Comparison of ENCODE assay signal across 21 mouse cellular contexts in genomic region chr13:114735066-114735465, GRCm38 (mm10).
DNase-seq lines count a peak whose midpoint lies in the region; ATAC-seq and TF ChIP-seq lines count a peak whose summit lies in the region.
"Had no signal": no experiment of that assay in that cellular context is flagged by ENCODE, and none has a peak within 500 bp of the region (broad histone marks: within the 10 kb centered on the region; RNA-seq: fewer than 3 reads in every experiment).

No protein-coding gene starts in this region.

- no peak for TF ChIP-seq CTCF in kidney, postnatal 0 days (IDR thresholded peaks at IDR 0.05; ENCODE audit: low read depth)
- TF ChIP-seq CTCF in Patski (IDR thresholded peaks at IDR 0.05) = no peak

- no peak for TF ChIP-seq POLR2A in myocyte (IDR thresholded peaks at IDR 0.05; ENCODE audit: insufficient read length, low read depth)

- H3K36me3 ChIP-seq in kidney, postnatal 0 days (ENCODE audit: insufficient read depth, low read length) = no peaks in the 10 kb centered on the region
- no peaks in the 10 kb centered on the region for H3K36me3 ChIP-seq in myocyte (ENCODE audit: control insufficient read depth, insufficient read depth)
- H3K36me3 ChIP-seq in neural tube, embryonic 15.5 days = no peaks in the 10 kb centered on the region
- H3K36me3 ChIP-seq: forebrain, embryonic 12.5 days; heart, embryonic 10.5 days; neural tube, embryonic 13.5 days had no signal

- H3K79me2 ChIP-seq in myocyte (ENCODE audit: control insufficient read depth, insufficient read depth) = no peaks in the 10 kb centered on the region

- H3K9ac ChIP-seq in kidney, postnatal 0 days (ENCODE audit: low read depth, low read length) = no peak overlapping the region
- no peak overlapping the region for H3K9ac ChIP-seq in neural tube, embryonic 15.5 days (replicated peaks)
- H3K9ac ChIP-seq: forebrain, embryonic 12.5 days; hindbrain, embryonic 14.5 days; neural tube, embryonic 13.5 days had no signal

- ATAC-seq in kidney, postnatal 0 days (replicated peaks; ENCODE audit: low FRiP score, low read depth) = no peak
- ATAC-seq in Patski = peak; percentile 47
- peak; percentile 93 for ATAC-seq in common myeloid progenitor, adult 5-6 weeks (replicated peaks; ENCODE audit: low read depth, poor library complexity, severe bottlenecking)
- no peak for ATAC-seq in neural tube, embryonic 15.5 days (ENCODE audit: low FRiP score)

- POLR2A ChIA-PET in Patski (lab: Charles Lee) = no interaction called here

- in situ Hi-C loops in Patski (cut with MboI; ENCODE audit: low pct_unique_long_range_greater_than_20kb) = no loop called here

- no peak overlapping the region for H3K27ac ChIP-seq in kidney, postnatal 0 days
- H3K27ac ChIP-seq in neural tube, embryonic 15.5 days (replicated peaks) = no peak overlapping the region
- H3K27ac ChIP-seq: forebrain, embryonic 12.5 days; heart, embryonic 10.5 days; hindbrain, embryonic 14.5 days; neural tube, embryonic 13.5 days had no signal

- no peaks in the 10 kb centered on the region for H3K27me3 ChIP-seq in kidney, postnatal 0 days (ENCODE audit: insufficient read depth, low read length)
- H3K27me3 ChIP-seq in Patski (no peaks in the 10 kb centered on the region), myocyte (ENCODE audit: control insufficient read depth, insufficient read depth, insufficient read length) (no peaks in the 10 kb centered on the region)
- no peaks in the 10 kb centered on the region for H3K27me3 ChIP-seq in neural tube, embryonic 15.5 days (replicated peaks)
- H3K27me3 ChIP-seq: forebrain, embryonic 12.5 days; neural tube, embryonic 13.5 days had no signal

- WGBS in kidney, postnatal 0 days = 68% methylated on average over 7 of the region's 7 CpGs
- 92% methylated on average over 7 of the region's 7 CpGs for WGBS in neural tube, embryonic 15.5 days

- CTCF ChIA-PET in Patski (lab: Charles Lee) = interaction anchor here (1.0 to 1.3 kb wide), 2 partner anchors 11 to 20 kb away, joined by 3 to 4 read pairs; no protein-coding TSS in a partner anchor

- intact Hi-C loops in left cerebral cortex, postnatal 36 days (cut with DNase I) = no loop called here

- H3K4me1 ChIP-seq in kidney, postnatal 0 days (replicated peaks; ENCODE audit: insufficient read depth, low read length) = no peaks in the 10 kb centered on the region
- no peaks in the 10 kb centered on the region for H3K4me1 ChIP-seq in neural tube, embryonic 15.5 days
- H3K4me1 ChIP-seq: forebrain, embryonic 12.5 days; heart, embryonic 10.5 days; neural tube, embryonic 13.5 days had no signal

- no peak overlapping the region for H3K4me3 ChIP-seq in kidney, postnatal 0 days (replicated peaks; ENCODE audit: low read depth, low read length)
- no peak overlapping the region for H3K4me3 ChIP-seq in myocyte
- no peak overlapping the region for H3K4me3 ChIP-seq in neural tube, embryonic 15.5 days (replicated peaks)
- H3K4me3 ChIP-seq: forebrain, embryonic 12.5 days; heart, embryonic 10.5 days; neural tube, embryonic 13.5 days had no signal

- H3K9me3 ChIP-seq in kidney, postnatal 0 days (replicated peaks; ENCODE audit: low read length) = no peaks in the 10 kb centered on the region
- H3K9me3 ChIP-seq in neural tube, embryonic 15.5 days (replicated peaks) = no peaks in the 10 kb centered on the region
- H3K9me3 ChIP-seq: forebrain, embryonic 12.5 days; heart, embryonic 10.5 days; neural tube, embryonic 13.5 days had no signal

- no peak overlapping the region for H3ac ChIP-seq in myocyte (ENCODE audit: control insufficient read depth, insufficient read length)

- DNase-seq in kidney, postnatal 0 days (ENCODE audit: low spot score) = peak; percentile 11
- DNase-seq in kidney, postnatal 10 days = no peak
- DNase-seq in Patski (ENCODE audit: low read depth, low spot score) = peak; percentile 39
- no peak for DNase-seq in left cerebral cortex, postnatal 36 days (ENCODE audit: low spot score in 2 of 2)
- DNase-seq in lung, postnatal 10 days = no peak
- DNase-seq: cerebellum, adult 18-20 months; cerebellum, postnatal 25 days; kidney, adult 8-10 months; kidney, postnatal 36 days; left cerebral cortex, postnatal 4 days; lung, adult 18-20 months; lung, postnatal 4 days; thymus, postnatal 4 days had no signal

- no peak overlapping the region for H3K4me2 ChIP-seq in kidney, postnatal 0 days (ENCODE audit: low read length)
- peak overlapping the region; percentile 53 for H3K4me2 ChIP-seq in myocyte (ENCODE audit: low read depth)
- no peak overlapping the region for H3K4me2 ChIP-seq in neural tube, embryonic 15.5 days
- H3K4me2 ChIP-seq: forebrain, embryonic 12.5 days; hindbrain, embryonic 14.5 days; midbrain, embryonic 11.5 days; neural tube, embryonic 13.5 days had no signal

TF ChIP-seq in myocyte, 11 proteins besides CTCF, POLR2A, EP300 and RAD21:
- TF ChIP-seq MYOG (IDR thresholded peaks at IDR 0.05; ENCODE audit: control insufficient read depth in 1 of 3, insufficient read depth in 1 of 3, insufficient read length in 2 of 3, low read depth in 2 of 3) (no peak), MAX (IDR thresholded peaks at IDR 0.05; ENCODE audit: low read depth) (peak; percentile 16), USF1 (IDR thresholded peaks at IDR 0.05; ENCODE audit: low read depth) (peak; percentile 66), SRF (IDR thresholded peaks at IDR 0.05; ENCODE audit: control insufficient read depth, insufficient read length, low read depth) (no peak)

Comparison
In these comparisons a context has a peak if more than half of its experiments do, and no peak if none do; other contexts are left out.
1. DNase-seq: peak in kidney, postnatal 0 days (single experiment) and Patski (single experiment); none in kidney, postnatal 10 days (single experiment), left cerebral cortex, postnatal 36 days (0 of 2) and lung, postnatal 10 days (single experiment).
2. ATAC-seq: peak in Patski (single experiment) and common myeloid progenitor, adult 5-6 weeks (single experiment); none in kidney, postnatal 0 days (single experiment) and neural tube, embryonic 15.5 days (single experiment).